Mouse (Mus musculus): ENCODE measurements around the gene Aldh3b3.

The Aldh3b3 gene

GRCm38 (mm10) chr19:3958470-3958869 lies at the start of gene Aldh3b3:
Gene Aldh3b3, plus strand, starts transcription at chr19:3958645.
- peak; percentile 37 to 78 for DNase-seq

- no peak for DNase-seq
Observed at GRCm38 (mm10) chr19:3910206-3910605, 48.2 kb upstream of the Aldh3b3 start.

- DNase-seq: peak; percentile 87 to 92
Observed at GRCm38 (mm10) chr19:3912337-3913204, 45.9 kb upstream of the Aldh3b3 start, which contains the start of gene Ndufs8. Gene Ndufs8, minus strand, starts transcription at chr19:3912774.

GRCm38 (mm10) chr19:3913692-3914091 lies 44.8 kb upstream of the Aldh3b3 start:
- DNase-seq: no peak

- DNase-seq: no peak
Observed at GRCm38 (mm10) chr19:3914535-3914934, 43.9 kb upstream of the Aldh3b3 start.

GRCm38 (mm10) chr19:3916727-3917126 lies 41.7 kb upstream of the Aldh3b3 start:
- no peak for DNase-seq

GRCm38 (mm10) chr19:3919928-3920327 lies 38.5 kb upstream of the Aldh3b3 start:
- DNase-seq: no peak

- DNase-seq: no peak
Observed at GRCm38 (mm10) chr19:3922661-3923371, 35.6 kb upstream of the Aldh3b3 start.

GRCm38 (mm10) chr19:3923586-3923985 lies 34.9 kb upstream of the Aldh3b3 start:
- DNase-seq: no peak

GRCm38 (mm10) chr19:3924190-3924589 lies 34.3 kb upstream of the Aldh3b3 start:
- no peak for DNase-seq

- DNase-seq: no peak
Observed at GRCm38 (mm10) chr19:3924868-3925267, 33.6 kb upstream of the Aldh3b3 start.

GRCm38 (mm10) chr19:3925859-3926258 lies 32.6 kb upstream of the Aldh3b3 start:
- DNase-seq: no peak

GRCm38 (mm10) chr19:3926279-3926678 lies 32.2 kb upstream of the Aldh3b3 start:
- peak; percentile 41 to 45 for DNase-seq

GRCm38 (mm10) chr19:3926685-3927084 lies 31.8 kb upstream of the Aldh3b3 start:
- no peak for DNase-seq

GRCm38 (mm10) chr19:3927989-3928388 lies 30.5 kb upstream of the Aldh3b3 start:
- DNase-seq: no peak

- no peak for DNase-seq
Observed at GRCm38 (mm10) chr19:3928779-3929178, 29.7 kb upstream of the Aldh3b3 start.

- DNase-seq: peak; percentile 86 to 92
Observed at GRCm38 (mm10) chr19:3929211-3929941, 29.1 kb upstream of the Aldh3b3 start, which contains the start of gene Aldh3b1. Gene Aldh3b1, minus strand, starts transcription at chr19:3929808.

GRCm38 (mm10) chr19:3930262-3931057 lies 28.0 kb upstream of the Aldh3b3 start:
- DNase-seq: peak in 1 of 2 experiments; percentile 32

- DNase-seq: no peak
Observed at GRCm38 (mm10) chr19:3931716-3932115, 26.7 kb upstream of the Aldh3b3 start.

- DNase-seq: peak in 1 of 2 experiments; percentile 22
Observed at GRCm38 (mm10) chr19:3935032-3935895, 23.2 kb upstream of the Aldh3b3 start, which contains the start of gene Unc93b1. Gene Unc93b1, plus strand, starts transcription at chr19:3935186.
